Mouse (Mus musculus) liver, adult 2 months (tissue): ENCODE results near the gene Chd3. TPM values are rescaled to one million over a fixed set of nuclear protein-coding genes. Genes with fewer than 3 reads are reported as not detected.

ENCODE experiments used
- DNase-seq: peaks from one replicate; pipeline ENCODE4 v3.0.0-alpha.2; 2011; ENCODE audit warnings: low read depth, low spot score; ENCODE audit errors: extremely low read depth
- H3K27ac ChIP-seq: fragments of 200-500 bp; replicated peaks from 2 replicates; pipeline ENCODE4 v1.5.1; 2012; ENCODE audit warnings: low read depth, mild to moderate bottlenecking, control low read depth, inconsistent platforms, low read length; ENCODE audit not compliant: insufficient read depth
- H3K27me3 ChIP-seq: fragments of 200-500 bp; 2 replicates; pipeline ENCODE4 v1.6.1; 2012; ENCODE audit warnings: mild to moderate bottlenecking, moderate library complexity, low read length, inconsistent platforms; ENCODE audit not compliant: control insufficient read depth, insufficient read depth
- H3K36me3 ChIP-seq: fragments of 200-500 bp; 2 replicates; pipeline ENCODE4 v1.6.1; 2012; ENCODE audit warnings: low read length, inconsistent platforms; ENCODE audit not compliant: control insufficient read depth, insufficient read depth
- H3K4me1 ChIP-seq: fragments of 200-500 bp; 2 replicates; pipeline ENCODE4 v1.6.1; 2011; ENCODE audit warnings: low read length; ENCODE audit not compliant: control insufficient read depth, insufficient read depth
- H3K4me3 ChIP-seq: fragments of 200-500 bp; 2 replicates; pipeline ENCODE4 v1.5.1; 2011; ENCODE audit warnings: low read depth, mild to moderate bottlenecking, control low read depth, low read length, moderate library complexity; ENCODE audit not compliant: insufficient read depth
- H3K79me2 ChIP-seq: fragments of 200-500 bp; 2 replicates; pipeline ENCODE4 v1.6.1; 2012; ENCODE audit warnings: inconsistent platforms, mild to moderate bottlenecking, low read length, moderate library complexity; ENCODE audit not compliant: control insufficient read depth, insufficient read depth
- H3K9ac ChIP-seq: fragments of 200-500 bp; 2 replicates; pipeline ENCODE4 v1.6.1; 2012; ENCODE audit warnings: low read depth, mild to moderate bottlenecking, control low read depth, inconsistent platforms, low read length
- CTCF ChIP-seq: fragments of 200-500 bp; IDR thresholded peaks from 2 replicates; pipeline ENCODE4 v1.5.1; 2011; ENCODE audit warnings: low read depth, low read length, control low read depth
- POLR2A ChIP-seq: fragments of 200-500 bp; IDR thresholded peaks from 2 replicates; pipeline ENCODE4 v1.6.1; 2011; ENCODE audit warnings: low read length, control low read depth; ENCODE audit not compliant: insufficient read depth; ENCODE audit errors: extremely low read depth
- WGBS: fragments of 180-500 bp; shearing (Covaris S2); methylation state at CpG from one replicate; pipeline ENCODE4 v1.1.7; 2018; 5-methylcytosine and 5-hydroxymethylcytosine counted together
- polyA plus RNA-seq: library from polyadenylated mRNA; depleted of rRNA; stranded (reverse); fragments of >200 nt; gene quantifications from 2 replicates; pipeline ENCODE4 v1.2.3, GENCODE M21; 2012; rRNA removed
- total RNA-seq: library from RNA; depleted of rRNA; stranded (reverse); fragments of >200 nt; gene quantifications from 2 replicates; pipeline ENCODE4 v1.2.3, GENCODE M21; 2014; rRNA removed

Chd3 gene
- total and polyA plus RNA-seq, 2 experiments, result 57.5 to 80.2 TPM

DNA sequence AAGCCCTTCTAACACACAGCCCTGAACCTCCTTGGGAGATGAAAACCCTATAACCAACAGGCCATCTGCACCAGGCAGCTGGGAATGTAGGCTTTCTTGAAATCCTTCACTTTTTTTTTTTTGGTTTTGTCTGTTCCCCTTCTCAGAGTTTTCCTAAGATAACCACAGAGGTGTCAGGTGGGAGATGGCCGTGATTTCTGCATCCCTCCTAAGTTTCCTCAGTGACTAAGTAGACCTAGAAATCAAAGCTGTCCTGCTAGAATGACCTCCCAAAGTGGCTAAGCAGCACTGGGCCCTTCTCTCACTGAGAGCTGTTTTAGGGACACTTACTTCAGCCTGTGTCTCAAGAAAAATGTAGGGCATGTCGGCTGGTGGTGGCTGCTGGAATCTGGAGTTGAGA, 71.4 kb downstream of the Chd3 start:
- no peak overlapping the region for H3K9ac ChIP-seq
- H3K36me3 ChIP-seq, result no peaks in the 10 kb centered on the region
- no peaks in the 10 kb centered on the region for H3K27me3 ChIP-seq
- H3K4me1 ChIP-seq, result no peaks in the 10 kb centered on the region
- TF ChIP-seq POLR2A, result no peak
- no peak for TF ChIP-seq CTCF
- H3K27ac ChIP-seq, result no peak overlapping the region
- DNase-seq, result no peak
- WGBS, result 91% methylated on average over 2 of the region's 2 CpGs
- H3K79me2 ChIP-seq, result no peaks in the 10 kb centered on the region
- H3K4me3 ChIP-seq, result no peak overlapping the region

DNA sequence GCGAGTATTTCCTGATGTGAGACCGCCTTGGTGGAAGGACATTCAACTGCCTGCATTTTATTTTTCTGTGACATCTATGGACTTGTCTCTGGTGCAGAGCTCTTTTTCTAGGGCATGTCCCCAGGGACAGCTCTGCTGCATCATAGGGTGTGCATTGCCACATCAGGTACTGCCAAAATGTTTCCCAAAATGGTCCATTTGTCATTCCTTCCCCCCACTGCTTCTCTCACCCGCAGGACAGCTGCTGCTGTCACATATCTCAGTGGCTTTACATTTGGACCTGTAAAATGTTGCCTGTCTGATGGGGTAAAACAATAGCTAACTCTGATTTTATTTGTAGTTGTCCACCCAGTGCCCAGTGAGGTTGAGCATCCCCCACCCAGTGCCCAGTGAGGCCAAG, 73.9 kb downstream of the Chd3 start:
- no peak for DNase-seq
- Histone ChIP-seq H3K27ac (no peak overlapping the region), H3K27me3 (no peaks in the 10 kb centered on the region), H3K4me3 (no peak overlapping the region), H3K9ac (no peak overlapping the region), H3K4me1 (no peaks in the 10 kb centered on the region), H3K36me3 (no peaks in the 10 kb centered on the region), H3K79me2 (no peaks in the 10 kb centered on the region)
- 91% methylated on average over 3 of the region's 3 CpGs for WGBS
- TF ChIP-seq POLR2A (no peak), CTCF (no peak)

Other genes with a start within 250 kb of the Chd3 start
- gene Hes7, start 249.0 kb downstream of the Chd3 start, total RNA-seq, result not detected in 2 replicates
- gene Hes7, start 249.0 kb downstream of the Chd3 start, polyA plus RNA-seq, result 0.05 TPM in 1 of 2 replicates, not detected in the other
- gene 9130213A22Rik, start 246.8 kb downstream of the Chd3 start, total RNA-seq, result 0.13 TPM in 1 of 2 replicates, not detected in the other
- 0.05 and 0.10 TPM in 2 replicates for gene 9130213A22Rik, start 246.8 kb downstream of the Chd3 start, polyA plus RNA-seq
- not detected in 2 replicates for gene Aloxe3, start 243.5 kb downstream of the Chd3 start, total RNA-seq
- 0.09 TPM in 1 of 2 replicates, not detected in the other for gene Aloxe3, start 243.5 kb downstream of the Chd3 start, polyA plus RNA-seq
- not detected in 2 replicates for gene Alox12b, start 212.4 kb downstream of the Chd3 start, total RNA-seq
- not detected in 2 replicates for gene Alox12b, start 212.4 kb downstream of the Chd3 start, polyA plus RNA-seq
- gene Alox8, start 171.6 kb downstream of the Chd3 start, total RNA-seq, result not detected in 2 replicates
- not detected in 2 replicates for gene Alox8, start 171.6 kb downstream of the Chd3 start, polyA plus RNA-seq
- not detected in 2 replicates for gene Gucy2e, start 132.4 kb downstream of the Chd3 start, total RNA-seq
- gene Gucy2e, start 132.4 kb downstream of the Chd3 start, polyA plus RNA-seq, result not detected in 2 replicates
- gene Cntrob, start 45.6 kb downstream of the Chd3 start, total RNA-seq, result 2.5 and 3.0 TPM in 2 replicates
- gene Cntrob, start 45.6 kb downstream of the Chd3 start, polyA plus RNA-seq, result 3.0 and 3.9 TPM in 2 replicates
- 37.5 and 40.9 TPM in 2 replicates for gene Trappc1, start 45.4 kb downstream of the Chd3 start, total RNA-seq
- gene Trappc1, start 45.4 kb downstream of the Chd3 start, polyA plus RNA-seq, result 35.1 and 38.3 TPM in 2 replicates
- gene Kcnab3, start 43.1 kb downstream of the Chd3 start, total RNA-seq, result 0.13 and 0.28 TPM in 2 replicates
- 0.50 and 0.84 TPM in 2 replicates for gene Kcnab3, start 43.1 kb downstream of the Chd3 start, polyA plus RNA-seq
- gene Rnf227, start 28.9 kb downstream of the Chd3 start, total RNA-seq, result 0.55 and 0.67 TPM in 2 replicates
- gene Rnf227, start 28.9 kb downstream of the Chd3 start, polyA plus RNA-seq, result 0.35 and 0.41 TPM in 2 replicates
- gene Naa38, start 26.1 kb upstream of the Chd3 start, total RNA-seq, result 86.6 and 91.5 TPM in 2 replicates
- gene Naa38, start 26.1 kb upstream of the Chd3 start, polyA plus RNA-seq, result 133 and 150 TPM in 2 replicates
- gene Cyb5d1, start 26.2 kb upstream of the Chd3 start, total RNA-seq, result 33.9 and 40.7 TPM in 2 replicates
- gene Cyb5d1, start 26.2 kb upstream of the Chd3 start, polyA plus RNA-seq, result 21.1 and 22.1 TPM in 2 replicates
- 1.3 and 1.7 TPM in 2 replicates for gene Tmem88, start 28.8 kb upstream of the Chd3 start, total RNA-seq
- 6.7 and 8.5 TPM in 2 replicates for gene Tmem88, start 28.8 kb upstream of the Chd3 start, polyA plus RNA-seq
- gene Kdm6b, start 44.3 kb upstream of the Chd3 start, total RNA-seq, result 1.6 and 2.3 TPM in 2 replicates
- 4.2 and 4.6 TPM in 2 replicates for gene Kdm6b, start 44.3 kb upstream of the Chd3 start, polyA plus RNA-seq
- gene Dnah2, start 179.7 kb upstream of the Chd3 start, total RNA-seq, result under 0.01 and 0.09 TPM in 2 replicates
- 0.02 TPM in 2 replicates for gene Dnah2, start 179.7 kb upstream of the Chd3 start, polyA plus RNA-seq
- under 0.01 TPM in 1 of 2 replicates, not detected in the other for gene Efnb3, start 190.8 kb upstream of the Chd3 start, total RNA-seq
- gene Efnb3, start 190.8 kb upstream of the Chd3 start, polyA plus RNA-seq, result 0.11 and 0.17 TPM in 2 replicates
- 5.6 and 6.4 TPM in 2 replicates for gene Wrap53, start 210.8 kb upstream of the Chd3 start, total RNA-seq
- gene Wrap53, start 210.8 kb upstream of the Chd3 start, polyA plus RNA-seq, result 10.7 and 11.2 TPM in 2 replicates
- gene Trp53, start 211.0 kb upstream of the Chd3 start, total RNA-seq, result 3.7 and 6.2 TPM in 2 replicates
- gene Trp53, start 211.0 kb upstream of the Chd3 start, polyA plus RNA-seq, result 23.5 and 35.4 TPM in 2 replicates
- 0.18 and 0.20 TPM in 2 replicates for gene Atp1b2, start 236.5 kb upstream of the Chd3 start, total RNA-seq
- gene Atp1b2, start 236.5 kb upstream of the Chd3 start, polyA plus RNA-seq, result 0.40 and 0.46 TPM in 2 replicates
- not detected in 2 replicates for gene Shbg, start 248.5 kb upstream of the Chd3 start, total RNA-seq
- gene Shbg, start 248.5 kb upstream of the Chd3 start, polyA plus RNA-seq, result 0.18 TPM in 1 of 2 replicates, not detected in the other